Mouse (Mus musculus) cerebellum, postnatal 10 days (tissue): ENCODE results near the gene Tmem270.

Source experiments
- DNase-seq, 2 experiments: peaks; one replicate each; pipeline ENCODE4 v3.0.0; 2021; ENCODE audit warnings: mixed read lengths in 2 of 2

The Tmem270 gene

DNA sequence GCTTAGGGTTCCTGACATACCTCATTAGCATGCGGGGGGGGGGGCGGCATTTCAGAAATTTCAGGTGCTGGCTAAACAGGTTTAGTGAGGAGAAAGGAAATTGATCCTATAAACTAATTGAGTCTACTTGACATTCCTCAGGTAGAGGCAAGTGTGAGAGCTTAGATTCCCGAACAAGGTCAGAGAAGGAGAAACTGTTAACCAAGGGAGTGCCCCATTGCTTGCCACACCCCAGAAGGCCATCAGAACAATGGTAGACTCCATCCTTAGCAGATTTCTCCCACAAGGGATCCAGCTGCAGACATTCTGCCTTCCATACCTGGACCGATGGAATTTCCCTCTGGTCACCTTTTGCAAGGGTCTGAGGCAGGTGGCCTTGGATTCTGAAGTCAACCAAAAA is 20.2 kb upstream of the Tmem270 start:
- no peak for DNase-seq

DNA sequence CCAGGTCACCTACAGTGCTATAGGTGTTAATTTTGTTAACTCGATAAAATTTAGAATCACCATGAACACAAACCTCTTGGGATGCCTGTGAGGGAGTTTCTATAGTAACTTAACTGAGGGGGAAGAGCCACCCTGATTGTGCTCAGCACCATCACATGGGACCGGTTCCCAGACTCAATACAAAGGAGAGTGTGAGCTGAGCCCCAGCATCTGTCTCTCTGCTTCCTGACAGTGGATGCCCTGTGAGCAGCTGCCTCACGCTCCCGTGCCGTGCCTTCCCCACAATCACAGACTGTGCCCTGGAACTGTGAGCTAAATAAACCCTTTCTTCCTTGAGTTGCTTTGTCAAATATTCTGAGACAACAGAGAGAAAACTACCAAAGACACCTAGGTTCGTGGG is 16.6 kb upstream of the Tmem270 start:
- no peak for DNase-seq

DNA sequence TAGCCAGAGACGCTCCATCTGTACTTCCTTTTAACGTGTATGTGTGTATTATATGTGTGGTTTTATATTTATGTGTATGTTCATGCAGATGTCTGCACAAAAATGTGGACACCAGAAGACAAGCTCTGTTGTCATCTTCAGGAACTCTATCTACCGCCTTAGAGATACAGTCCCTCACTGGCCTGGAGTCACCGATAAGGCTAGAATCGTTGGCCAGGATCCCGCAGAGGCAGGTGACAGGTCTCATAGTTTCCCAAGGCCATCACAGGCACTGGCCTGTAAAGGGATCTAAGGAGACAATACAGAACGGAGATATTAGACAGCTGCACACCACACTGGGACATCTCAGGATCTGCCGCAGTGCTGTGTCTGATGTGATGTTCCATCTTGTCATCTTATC is 14.6 kb upstream of the Tmem270 start:
- DNase-seq = peak in 1 of 2 experiments; percentile 37

DNA sequence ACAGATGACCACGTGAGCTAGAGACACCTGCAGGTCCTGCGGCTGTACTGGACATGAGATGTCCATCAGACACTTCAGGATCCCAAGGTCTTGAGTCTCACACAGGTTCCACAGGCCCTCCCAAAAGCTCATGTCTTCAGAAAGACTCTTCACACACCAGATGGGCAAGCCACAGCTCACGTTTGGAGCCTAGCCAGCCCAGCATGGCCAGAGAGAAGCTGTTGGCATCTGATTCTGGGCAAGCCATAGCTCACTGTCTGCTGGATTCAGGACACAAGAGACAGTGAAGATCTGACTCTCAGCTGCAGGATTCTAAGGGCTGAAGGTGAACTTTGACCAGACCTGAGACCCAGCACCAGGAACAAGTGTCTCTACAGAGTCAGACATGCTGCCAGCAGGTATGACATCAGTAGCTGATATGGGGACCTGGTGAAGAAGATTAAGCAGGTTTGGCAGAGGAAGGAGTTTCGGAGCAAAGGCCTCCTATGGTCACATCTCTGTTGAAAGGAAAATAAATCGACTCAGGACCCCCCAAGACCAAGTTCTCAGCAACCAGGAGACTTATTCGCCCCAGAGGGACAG is 13.7 kb upstream of the Tmem270 start:
- peak; percentile 89 to 91 for DNase-seq

DNA sequence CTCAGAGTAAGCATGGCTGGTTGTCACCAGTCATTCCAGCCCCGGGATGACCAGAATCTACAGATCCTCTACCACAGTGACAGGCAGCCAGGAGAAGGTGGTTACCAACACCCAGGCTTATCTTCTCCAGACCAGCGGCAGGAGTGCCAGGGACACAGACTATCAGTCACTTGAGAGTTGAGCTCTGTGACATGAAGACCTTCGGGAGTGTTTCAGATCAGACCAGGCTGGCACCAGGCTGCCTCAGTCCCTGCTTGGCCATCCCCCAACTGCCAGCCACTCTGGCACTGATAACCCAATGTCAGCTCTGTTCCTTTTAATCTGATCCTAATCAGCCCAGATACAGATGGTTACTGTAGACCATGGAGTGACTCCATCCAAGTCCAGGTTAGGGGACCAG is 12.6 kb upstream of the Tmem270 start:
- DNase-seq = peak; percentile 58 to 68

DNA sequence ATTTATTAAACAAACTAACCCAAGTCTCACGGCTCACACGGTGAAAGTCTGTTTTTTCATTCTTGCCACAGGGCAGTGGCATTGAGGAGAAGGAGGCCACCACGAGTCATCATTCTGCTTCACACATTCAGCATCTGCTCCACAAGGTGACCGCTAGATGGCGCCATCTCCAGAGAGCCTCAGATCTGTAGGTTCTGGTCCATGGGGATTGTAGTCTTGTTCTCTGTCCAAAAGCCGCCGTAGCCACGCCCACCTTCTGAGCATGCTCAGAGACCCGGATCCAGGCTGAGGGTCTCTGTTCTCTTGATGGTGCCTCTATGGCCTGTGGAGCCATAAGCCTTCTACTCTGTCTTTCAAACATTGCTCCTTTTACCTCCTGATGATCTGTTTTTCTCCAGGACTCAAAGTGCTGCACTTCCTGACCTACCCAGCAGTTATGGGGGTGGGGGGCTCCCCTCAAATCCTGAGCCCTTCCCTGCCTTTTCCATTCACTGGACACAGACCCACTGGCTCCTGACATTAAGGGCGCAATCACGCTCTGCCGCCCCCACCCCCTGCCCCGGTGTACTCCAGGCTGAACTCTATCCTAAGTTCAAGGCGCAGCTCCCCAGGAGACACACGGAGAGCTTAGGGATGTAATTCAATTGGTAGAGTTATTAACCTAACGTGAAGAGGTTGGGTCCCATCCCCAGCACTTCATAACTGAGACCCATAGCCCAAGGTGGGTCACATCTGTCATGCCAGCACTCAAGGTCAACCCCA is 11.7 kb upstream of the Tmem270 start:
- peak; percentile 75 to 81 for DNase-seq

DNA sequence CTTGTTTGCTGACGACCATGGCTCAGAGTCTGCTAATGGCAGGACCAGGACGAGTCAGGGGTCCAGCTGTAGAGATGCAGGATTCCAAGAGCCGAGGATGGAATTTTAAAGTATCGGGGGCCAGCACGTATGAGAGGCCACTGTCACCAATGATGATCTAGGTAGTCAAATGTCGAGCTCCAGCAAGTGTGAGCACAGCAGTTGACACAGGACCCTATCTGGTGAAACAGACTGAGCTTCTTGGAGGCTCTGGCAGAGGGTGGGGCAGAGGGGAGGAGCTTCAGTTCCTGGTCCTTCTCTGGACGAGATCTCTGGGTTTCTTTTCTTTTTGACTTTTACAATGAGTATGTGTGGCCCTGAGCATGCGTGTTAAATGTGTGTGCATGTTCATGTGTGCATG is 8.8 kb upstream of the Tmem270 start, which contains the start of gene Cldn13:
Gene Cldn13, minus strand, starts transcription at position 216 of the 400 bp plus-strand sequence.
- DNase-seq = no peak

DNA sequence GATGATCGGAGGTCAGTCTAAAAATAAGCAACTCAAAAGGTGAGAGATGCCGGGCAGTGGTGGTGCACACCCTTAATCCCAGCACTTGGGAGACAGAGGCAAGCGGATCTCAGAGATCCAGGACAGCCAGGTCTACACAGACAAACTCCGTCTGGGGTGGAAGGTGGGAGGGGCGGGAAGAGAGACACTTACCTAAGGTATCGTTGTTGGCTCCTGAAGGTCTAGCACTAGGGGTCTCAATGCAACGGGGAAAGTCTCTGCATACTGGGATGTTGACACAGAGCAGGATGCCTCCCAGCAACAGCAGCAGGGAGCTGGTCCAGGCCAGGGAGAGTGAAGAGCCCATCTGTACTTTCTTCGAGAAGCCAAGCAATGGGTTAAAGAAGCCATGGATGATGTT is 8.0 kb upstream of the Tmem270 start:
- DNase-seq = no peak

DNA sequence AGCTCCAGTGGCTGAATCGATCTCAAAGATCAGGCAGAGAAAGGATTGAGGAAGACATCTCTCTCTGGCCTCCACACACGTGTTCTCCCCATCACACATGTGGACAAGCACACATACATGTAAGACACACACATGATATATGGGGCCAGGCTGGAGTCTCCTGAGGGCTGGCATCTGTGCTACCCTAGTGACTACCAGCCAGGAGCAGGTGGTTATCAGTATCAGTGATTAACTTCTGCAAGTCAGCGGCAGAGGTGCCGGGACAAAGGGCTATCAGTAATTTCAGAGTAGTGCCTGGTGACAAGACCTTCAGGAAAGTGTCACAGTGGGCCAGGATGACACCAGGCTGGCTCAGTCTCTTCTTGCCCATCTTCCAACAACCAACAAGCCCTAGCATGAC is 7.2 kb upstream of the Tmem270 start:
- no peak for DNase-seq

DNA sequence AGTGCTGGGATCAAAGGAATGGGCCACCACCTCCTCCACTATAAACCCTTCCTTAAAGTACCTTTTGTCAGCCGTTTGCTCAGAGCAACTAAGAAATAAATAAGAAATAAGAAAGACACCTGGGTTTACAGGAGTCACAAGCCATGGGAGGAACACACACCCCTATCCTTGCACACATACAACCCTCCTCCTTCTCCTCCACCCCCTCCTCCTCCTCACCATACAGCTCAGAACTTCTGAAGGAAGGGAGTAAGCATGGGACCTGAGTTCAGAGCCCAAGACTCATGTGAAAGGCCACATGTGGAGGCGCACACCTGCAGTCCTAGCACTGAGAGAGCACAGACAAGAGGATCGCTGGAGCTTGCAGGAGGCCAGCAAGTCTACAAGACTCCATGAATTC is 6.8 kb upstream of the Tmem270 start:
- DNase-seq = no peak

DNA sequence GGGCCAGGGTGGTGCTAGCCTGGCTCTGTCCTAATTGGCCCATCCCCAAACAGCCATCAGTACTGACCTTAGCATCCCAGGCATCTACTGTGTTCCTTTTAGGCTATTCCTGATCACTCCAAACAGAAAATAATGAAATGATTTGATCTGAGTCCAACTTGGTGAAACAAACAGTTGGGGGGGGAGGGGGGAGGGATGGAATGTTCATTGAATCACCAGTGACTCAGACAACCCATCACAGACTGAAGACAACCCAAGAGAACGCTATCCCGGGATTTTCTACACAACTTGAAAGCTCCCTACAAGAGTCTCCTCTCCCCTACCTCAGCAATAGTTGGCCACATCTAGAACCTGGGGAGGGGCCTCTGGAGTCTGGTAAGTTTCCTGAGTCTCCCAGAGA is 5.4 kb upstream of the Tmem270 start:
- DNase-seq = no peak

DNA sequence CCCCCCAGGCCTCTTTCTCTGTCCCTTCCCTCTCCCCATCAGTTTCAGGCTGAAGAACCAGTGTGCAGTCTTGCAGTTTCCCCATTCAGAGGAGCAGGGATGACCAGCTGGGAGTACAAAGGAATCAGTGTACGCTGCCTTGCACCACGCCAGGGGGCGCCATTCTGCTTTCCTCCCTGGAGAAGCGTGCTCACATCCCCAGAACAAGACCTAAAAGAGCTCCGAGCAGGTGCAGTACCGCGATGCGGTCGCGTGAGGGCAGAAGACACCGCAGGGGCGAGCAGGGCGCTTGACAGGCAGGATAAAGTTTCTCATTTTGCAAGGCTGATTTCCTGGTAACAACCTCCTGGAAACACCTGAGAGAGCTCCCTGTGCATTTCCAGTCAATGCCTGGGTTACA is 602 bp upstream of the Tmem270 start:
- peak; percentile 99 for DNase-seq

DNA sequence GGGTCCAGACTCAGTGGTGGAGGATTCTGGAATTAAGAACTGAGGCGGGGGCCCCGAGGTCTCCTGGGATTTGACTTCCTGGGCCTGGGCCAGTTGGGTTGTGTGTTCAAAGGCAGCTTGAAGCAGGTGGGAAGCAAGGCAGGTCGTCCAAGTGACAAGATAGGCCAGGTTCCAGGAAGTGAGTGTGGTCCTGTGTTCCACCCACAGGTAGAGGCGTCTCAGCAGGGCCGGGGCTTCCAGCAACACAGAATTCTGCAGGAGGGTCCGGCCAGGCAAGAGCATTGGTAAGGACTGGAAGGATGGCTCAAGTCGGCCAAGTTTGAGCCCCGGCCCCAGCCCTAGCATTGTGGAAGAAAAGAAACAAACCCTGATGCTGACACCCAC is 4.9 kb downstream of the Tmem270 start:
- peak in 1 of 2 experiments; percentile 42 for DNase-seq

DNA sequence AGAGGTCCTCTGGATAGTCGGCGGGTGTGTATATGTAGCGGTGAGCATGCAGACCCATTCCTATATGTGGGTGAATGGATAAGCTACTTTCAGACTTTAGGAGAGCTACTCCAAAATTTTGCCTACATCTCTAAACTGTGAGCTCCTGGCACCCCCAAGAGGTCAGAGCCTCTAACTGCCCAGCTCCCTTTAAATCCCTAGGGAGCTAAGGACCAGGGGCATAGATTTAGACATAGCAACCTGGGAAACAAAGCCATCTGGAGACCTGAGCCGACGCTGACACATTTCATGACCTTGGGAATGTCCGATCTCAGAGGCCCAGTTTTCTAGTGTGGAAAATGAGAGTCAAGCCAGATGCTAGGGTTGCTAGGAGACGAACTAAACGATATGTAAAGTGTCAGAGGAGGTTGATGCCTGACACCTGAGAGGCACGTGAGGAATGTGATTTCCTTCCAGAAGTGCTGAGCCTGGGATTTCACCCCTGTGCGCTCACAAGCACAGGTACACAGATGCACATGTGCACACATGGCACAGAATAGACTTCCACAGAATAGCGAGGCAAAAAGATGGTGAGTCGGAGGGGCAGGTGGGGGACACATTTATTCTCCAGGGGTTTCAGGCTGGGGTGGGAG is 5.4 kb downstream of the Tmem270 start:
- peak; percentile 75 for DNase-seq

DNA sequence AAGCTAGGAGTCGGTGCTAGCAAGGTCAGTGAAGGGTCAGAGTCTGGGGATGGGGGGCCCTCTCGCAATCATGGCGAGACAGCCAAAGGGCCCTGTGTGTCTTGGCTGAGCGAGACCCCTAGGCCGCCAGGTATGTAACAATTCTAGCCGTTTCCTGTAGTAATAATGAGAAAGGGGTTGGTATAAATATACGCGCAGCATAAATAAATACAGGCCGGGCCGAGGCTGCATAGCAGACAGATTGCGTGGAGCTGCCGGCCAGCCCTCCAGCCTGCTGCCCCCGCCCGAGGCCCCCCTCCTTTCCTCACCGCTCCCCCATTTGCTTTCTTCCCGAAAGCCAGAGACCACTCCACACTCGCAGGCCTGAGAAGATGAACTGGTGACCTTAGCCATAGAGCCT is 8.9 kb downstream of the Tmem270 start:
- peak in 1 of 2 experiments; percentile 20 for DNase-seq

DNA sequence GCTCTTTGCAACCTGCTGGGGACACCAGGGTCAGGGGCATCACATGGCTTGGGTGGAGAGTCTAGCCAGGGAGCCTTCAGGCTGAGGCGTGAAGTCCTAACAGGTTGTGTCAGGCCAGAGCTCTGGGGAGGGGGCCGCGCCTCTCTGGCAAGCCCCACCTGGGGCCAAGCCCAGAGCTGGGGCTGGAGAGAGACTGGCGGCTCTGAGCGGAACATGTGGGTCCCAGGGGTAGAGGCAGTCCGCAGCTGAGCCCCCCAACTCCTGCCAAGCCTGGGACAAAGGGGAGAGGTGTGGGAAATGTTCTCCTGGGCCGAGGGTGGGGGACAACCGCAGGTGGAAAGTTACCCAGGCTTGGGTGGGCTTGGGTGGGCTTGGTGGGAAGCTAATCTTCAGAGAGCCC is 9.6 kb downstream of the Tmem270 start:
- peak in 1 of 2 experiments; percentile 56 for DNase-seq

DNA sequence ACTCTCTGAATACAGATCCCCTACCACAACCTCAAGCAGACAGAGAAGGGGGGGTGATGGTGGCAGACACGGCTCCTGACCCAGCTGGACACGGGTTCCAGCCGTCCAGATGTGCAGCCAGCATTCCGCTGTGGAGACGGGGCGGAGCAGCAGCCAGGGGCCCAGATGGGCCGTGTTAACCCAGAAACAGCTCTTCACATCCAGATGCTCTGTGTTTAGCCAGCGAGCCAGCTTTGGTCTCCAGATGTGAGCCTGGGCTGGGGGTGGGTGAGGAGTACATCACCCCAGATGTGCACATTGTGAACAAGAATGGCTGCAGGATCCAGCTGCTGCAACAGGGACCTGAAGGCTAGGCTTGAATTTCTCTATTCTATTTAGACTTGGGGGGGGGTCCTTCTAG is 11.2 kb downstream of the Tmem270 start:
- no peak for DNase-seq

DNA sequence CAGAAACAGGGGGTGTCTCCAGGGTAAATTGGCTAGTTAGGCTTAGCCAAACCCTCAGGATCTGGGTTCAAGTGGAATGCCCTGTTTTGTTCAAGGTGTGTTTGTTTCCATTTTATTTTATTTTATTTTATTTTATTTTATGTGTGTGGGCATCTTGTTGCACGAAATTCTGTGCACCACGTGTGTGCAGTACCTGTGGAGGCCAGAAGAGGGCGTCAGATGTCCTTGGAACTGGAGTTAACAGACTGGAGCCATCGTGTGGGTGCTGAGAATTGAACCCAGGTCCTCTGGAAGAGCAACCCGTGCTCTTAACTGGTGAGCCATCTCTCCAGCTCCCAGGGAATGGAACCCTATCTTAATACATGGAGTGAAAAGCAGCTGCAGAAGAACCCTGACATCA is 13.8 kb downstream of the Tmem270 start:
- no peak for DNase-seq

DNA sequence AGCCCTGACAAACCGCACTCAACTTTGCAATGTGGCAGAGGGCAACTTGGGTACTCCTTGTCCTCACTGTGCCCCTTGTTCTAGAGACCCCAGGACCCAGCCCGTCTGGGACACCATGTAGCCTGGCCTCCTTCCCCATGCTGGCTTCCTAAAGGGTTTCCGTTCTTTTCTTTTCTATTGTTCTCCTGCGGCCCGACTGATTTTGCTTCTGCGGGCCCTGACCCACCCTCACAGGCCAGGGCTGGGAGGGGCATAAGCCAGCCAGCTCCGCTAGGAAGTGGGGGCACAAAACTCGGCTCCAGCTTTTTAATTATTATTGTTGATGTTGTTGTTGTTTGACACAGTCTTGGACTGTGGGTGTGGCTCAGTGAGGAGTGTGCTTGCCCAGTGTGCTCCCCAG is 15.0 kb downstream of the Tmem270 start:
- DNase-seq = no peak

DNA sequence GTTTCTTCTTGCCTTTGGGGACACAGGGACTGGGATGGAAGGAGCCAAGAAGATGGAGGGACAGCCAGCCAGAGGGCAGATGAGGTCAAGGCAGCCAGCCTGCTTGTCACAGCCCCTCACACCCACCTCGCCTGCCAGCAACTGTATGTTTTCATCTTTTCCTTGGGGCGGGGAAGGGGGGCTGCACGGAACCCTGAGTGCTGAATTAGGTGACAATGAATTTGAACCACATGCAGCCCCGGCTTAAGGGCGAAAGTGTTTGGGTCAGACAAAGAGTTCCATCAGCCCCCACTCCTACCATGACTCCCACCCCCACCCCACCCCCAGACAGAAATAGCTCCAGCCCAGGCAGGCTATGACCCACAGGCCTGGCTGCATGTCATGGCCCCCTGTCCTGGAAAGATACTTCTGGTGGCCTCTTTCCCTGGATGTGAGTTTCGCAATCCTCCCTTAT is 15.9 kb downstream of the Tmem270 start:
- peak; percentile 37 to 43 for DNase-seq

DNA sequence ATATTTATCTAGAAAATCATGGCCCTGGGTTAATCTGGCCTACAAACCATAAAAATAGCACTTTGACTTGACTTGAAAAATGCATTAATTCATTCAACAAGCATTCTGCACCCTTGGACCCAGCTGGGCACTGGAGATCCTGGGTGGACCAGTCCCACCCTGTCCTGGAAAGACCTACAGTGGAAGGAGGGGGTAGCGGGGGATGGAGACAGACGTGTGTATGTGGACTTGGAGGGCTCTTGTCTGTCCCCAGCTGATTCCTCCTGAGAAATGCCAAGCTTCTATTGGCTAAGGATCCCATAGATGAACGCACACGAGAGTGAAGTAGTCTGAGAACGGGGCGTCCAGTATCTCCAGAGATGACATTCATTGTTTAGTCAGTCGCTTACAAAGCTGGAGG is 18.0 kb downstream of the Tmem270 start:
- DNase-seq = no peak

DNA sequence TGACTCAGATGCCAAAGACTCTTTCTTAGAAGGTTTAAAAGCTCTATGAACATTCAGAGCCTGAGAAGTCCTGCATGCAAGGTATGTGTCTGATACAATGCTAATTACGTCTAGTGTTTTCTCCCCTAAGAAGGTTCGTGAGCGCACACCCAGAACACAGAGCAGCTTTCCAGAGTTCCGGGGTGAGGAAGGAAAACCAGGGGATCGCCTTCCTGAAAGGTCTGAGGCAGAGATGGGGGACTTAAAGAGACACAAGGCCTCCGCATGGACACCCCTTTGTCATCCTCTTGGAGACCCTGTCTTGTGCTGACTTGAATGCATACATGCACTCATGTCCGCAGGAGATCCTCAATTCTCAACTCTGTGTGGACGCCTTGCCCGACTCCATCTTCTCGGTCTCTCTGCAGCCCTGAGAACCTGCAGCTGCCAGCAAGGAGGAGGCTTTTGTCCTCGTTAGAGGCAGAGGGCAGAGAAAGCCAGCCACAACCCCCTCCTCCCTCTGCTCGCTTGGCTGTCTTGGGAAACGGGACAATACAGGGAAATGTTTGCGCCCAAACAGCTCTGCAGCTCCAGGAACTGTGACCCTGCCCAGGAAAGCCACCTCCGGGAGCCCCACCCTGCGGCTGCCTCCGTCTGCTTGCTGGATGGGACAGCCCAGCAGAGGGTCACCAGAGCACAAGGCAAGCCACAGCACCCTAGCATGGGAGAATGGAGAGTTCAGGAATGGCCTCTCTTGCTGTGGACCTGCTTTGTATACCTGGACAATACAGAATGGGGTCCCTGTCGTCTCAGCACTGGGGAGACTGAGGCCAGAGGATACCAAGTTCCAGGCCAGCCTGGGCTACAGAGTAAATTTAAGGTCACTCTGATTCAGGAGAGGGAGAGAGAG is 18.8 kb downstream of the Tmem270 start:
- no peak for DNase-seq

DNA sequence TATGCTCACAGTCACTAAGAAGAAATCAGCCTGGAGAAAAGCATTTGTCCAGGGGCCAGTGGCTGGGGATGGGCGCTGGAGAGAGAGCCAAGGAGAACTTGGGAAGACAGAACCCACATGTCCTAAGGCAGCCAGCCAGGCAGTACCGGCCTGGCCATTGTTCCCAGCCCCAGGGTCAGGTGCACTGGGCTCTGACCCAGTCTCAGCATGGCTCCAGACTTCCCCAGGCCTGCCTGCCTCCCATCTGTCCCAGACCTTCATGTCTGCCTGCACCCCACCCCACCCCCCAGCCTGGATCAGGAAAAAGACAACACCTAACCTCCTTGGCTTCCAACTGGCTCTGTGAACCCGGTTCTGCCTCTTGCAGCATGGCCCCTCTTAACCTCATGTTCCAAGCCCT is 23.5 kb downstream of the Tmem270 start:
- peak; percentile 71 to 84 for DNase-seq
